Mouse (Mus musculus) lung, embryonic 15.5 days (tissue): ENCODE measurements at regions not wholly inside any gene's neighbourhood (a gene's known extent, or its start where the extent isn't known, plus 50 kb on each side); places are given as distances from the start of the nearest gene placed in this dataset.

ENCODE experiments used
- ATAC-seq: fragments of 200-750 bp; cut with Nextera tagmentation; 2 replicates; pipeline ENCODE4 v1.8.0; 2017; ENCODE audit warnings: moderate number of reproducible peaks, borderline replicate concordance; ENCODE audit not compliant: low FRiP score, low TSS enrichment; ENCODE audit errors: extremely low read depth
- H3K27ac ChIP-seq: fragments of 300-500 bp; sonication (generic); 2 replicates; pipeline ENCODE4 v1.5.1; 2015; ENCODE audit warnings: moderate library complexity, mild to moderate bottlenecking, inconsistent platforms
- H3K27me3 ChIP-seq: fragments of 300-500 bp; sonication (generic); 2 replicates; pipeline ENCODE4 v1.6.1; 2015; ENCODE audit warnings: inconsistent platforms
- H3K36me3 ChIP-seq: fragments of 300-500 bp; sonication (generic); 2 replicates; pipeline ENCODE4 v1.6.1; 2015; ENCODE audit warnings: inconsistent platforms
- H3K4me1 ChIP-seq: fragments of 300-500 bp; sonication (generic); 2 replicates; pipeline ENCODE4 v1.6.1; 2015; ENCODE audit warnings: inconsistent platforms
- H3K4me2 ChIP-seq: fragments of 300-500 bp; sonication (generic); 2 replicates; pipeline ENCODE4 v1.6.1; 2015; ENCODE audit warnings: inconsistent platforms, mild to moderate bottlenecking, moderate library complexity
- H3K4me3 ChIP-seq: fragments of 300-500 bp; sonication (generic); 2 replicates; pipeline ENCODE4 v1.5.1; 2015; ENCODE audit warnings: mild to moderate bottlenecking, inconsistent platforms
- H3K9ac ChIP-seq: fragments of 300-500 bp; sonication (generic); 2 replicates; pipeline ENCODE4 v1.6.1; 2015; ENCODE audit warnings: inconsistent platforms
- H3K9me3 ChIP-seq: fragments of 300-500 bp; sonication (generic); 2 replicates; pipeline ENCODE4 v1.6.1; 2016; ENCODE audit warnings: inconsistent platforms
- WGBS: fragments of 180-500 bp; shearing (Covaris S2); methylation state at CpG from one replicate; pipeline ENCODE4 v1.1.7; 2015; 5-methylcytosine and 5-hydroxymethylcytosine counted together

GRCm38 (mm10) chr15:88325108-88325507 lies 275.0 kb upstream of the Zdhhc25 start:
- ATAC-seq = no peak
- Histone ChIP-seq H3K9ac (no peak overlapping the region), H3K9me3 (no peaks in the 10 kb centered on the region), H3K4me2 (no peak overlapping the region), H3K27ac (no peak overlapping the region), H3K36me3 (no peaks in the 10 kb centered on the region), H3K27me3 (no peaks in the 10 kb centered on the region), H3K4me1 (no peaks in the 10 kb centered on the region), H3K4me3 (no peak overlapping the region)
- WGBS = 45% methylated on average over 6 of the region's 6 CpGs

- Histone ChIP-seq H3K9me3 (no peaks in the 10 kb centered on the region), H3K27ac (no peak overlapping the region), H3K36me3 (no peaks in the 10 kb centered on the region), H3K9ac (no peak overlapping the region), H3K4me1 (no peaks in the 10 kb centered on the region), H3K27me3 (no peaks in the 10 kb centered on the region), H3K4me3 (no peak overlapping the region), H3K4me2 (no peak overlapping the region)
- 85% methylated on average over 2 of the region's 2 CpGs for WGBS
- no peak for ATAC-seq
These were observed 246.9 kb upstream of the Zdhhc25 start for GRCm38 (mm10) chr15:88353206-88353605.

- 41% methylated on average over 12 of the region's 12 CpGs for WGBS
- Histone ChIP-seq H3K4me3 (no peak overlapping the region), H3K9ac (no peak overlapping the region), H3K27me3 (no peaks in the 10 kb centered on the region), H3K9me3 (no peaks in the 10 kb centered on the region), H3K27ac (no peak overlapping the region), H3K36me3 (no peaks in the 10 kb centered on the region), H3K4me2 (no peak overlapping the region), H3K4me1 (no peaks in the 10 kb centered on the region)
- ATAC-seq = no peak
These were observed 239.6 kb upstream of the Zdhhc25 start for GRCm38 (mm10) chr15:88360375-88361035.

- ATAC-seq = no peak
- no peaks in the 10 kb centered on the region for H3K9me3 ChIP-seq
- no peak overlapping the region for H3K4me2 ChIP-seq
- H3K27me3 ChIP-seq = no peaks in the 10 kb centered on the region
- no peak overlapping the region for H3K9ac ChIP-seq
- no peaks in the 10 kb centered on the region for H3K36me3 ChIP-seq
- no peak overlapping the region for H3K4me3 ChIP-seq
- no peaks in the 10 kb centered on the region for H3K4me1 ChIP-seq
- 63% methylated on average over 5 of the region's 5 CpGs for WGBS
- no peak overlapping the region for H3K27ac ChIP-seq
These were observed 238.8 kb upstream of the Zdhhc25 start for GRCm38 (mm10) chr15:88361351-88361750.

GRCm38 (mm10) chr15:88362966-88363365 lies 237.1 kb upstream of the Zdhhc25 start:
- Histone ChIP-seq H3K27ac (no peak overlapping the region), H3K4me3 (no peak overlapping the region), H3K9me3 (no peaks in the 10 kb centered on the region), H3K4me1 (no peaks in the 10 kb centered on the region), H3K9ac (no peak overlapping the region), H3K27me3 (no peaks in the 10 kb centered on the region), H3K36me3 (no peaks in the 10 kb centered on the region), H3K4me2 (no peak overlapping the region)
- 65% methylated on average over 6 of the region's 6 CpGs for WGBS
- no peak for ATAC-seq

GRCm38 (mm10) chr15:88370366-88370765 lies 229.7 kb upstream of the Zdhhc25 start:
- Histone ChIP-seq H3K9ac (no peak overlapping the region), H3K4me1 (no peaks in the 10 kb centered on the region), H3K4me2 (no peak overlapping the region), H3K27me3 (no peaks in the 10 kb centered on the region), H3K36me3 (no peaks in the 10 kb centered on the region), H3K4me3 (no peak overlapping the region), H3K27ac (no peak overlapping the region), H3K9me3 (no peaks in the 10 kb centered on the region)
- WGBS = 63% methylated on average over 5 of the region's 5 CpGs
- ATAC-seq = no peak

GRCm38 (mm10) chr15:88372039-88372438 lies 228.1 kb upstream of the Zdhhc25 start:
- ATAC-seq = no peak
- WGBS = 65% methylated on average over 8 of the region's 8 CpGs
- Histone ChIP-seq H3K4me2 (no peak overlapping the region), H3K27ac (no peak overlapping the region), H3K4me1 (no peaks in the 10 kb centered on the region), H3K9ac (no peak overlapping the region), H3K4me3 (no peak overlapping the region), H3K36me3 (no peaks in the 10 kb centered on the region), H3K27me3 (no peaks in the 10 kb centered on the region), H3K9me3 (no peaks in the 10 kb centered on the region)

GRCm38 (mm10) chr15:88373923-88374322 lies 226.2 kb upstream of the Zdhhc25 start:
- no peak overlapping the region for H3K27ac ChIP-seq
- no peak for ATAC-seq
- H3K4me2 ChIP-seq = no peak overlapping the region
- no peak overlapping the region for H3K4me3 ChIP-seq
- 50% methylated on average over 6 of the region's 6 CpGs for WGBS
- H3K4me1 ChIP-seq = no peaks in the 10 kb centered on the region
- H3K36me3 ChIP-seq = no peaks in the 10 kb centered on the region
- no peak overlapping the region for H3K9ac ChIP-seq
- H3K27me3 ChIP-seq = no peaks in the 10 kb centered on the region
- H3K9me3 ChIP-seq = no peaks in the 10 kb centered on the region

- WGBS = 68% methylated on average over 7 of the region's 7 CpGs
- no peak overlapping the region for H3K4me2 ChIP-seq
- H3K4me1 ChIP-seq = no peaks in the 10 kb centered on the region
- no peaks in the 10 kb centered on the region for H3K9me3 ChIP-seq
- no peak overlapping the region for H3K9ac ChIP-seq
- H3K4me3 ChIP-seq = no peak overlapping the region
- H3K36me3 ChIP-seq = no peaks in the 10 kb centered on the region
- no peaks in the 10 kb centered on the region; the same call in 1 of the 2 replicates for H3K27me3 ChIP-seq
- no peak for ATAC-seq
- H3K27ac ChIP-seq = no peak overlapping the region
These were observed 220.8 kb upstream of the Zdhhc25 start for GRCm38 (mm10) chr15:88379342-88379741.

- Histone ChIP-seq H3K36me3 (no peaks in the 10 kb centered on the region), H3K4me1 (no peaks in the 10 kb centered on the region)
- 28% methylated on average over 6 of the region's 6 CpGs for WGBS
These were observed 220.0 kb upstream of the Zdhhc25 start for GRCm38 (mm10) chr15:88379951-88380623.

GRCm38 (mm10) chr15:88381419-88381818 lies 218.7 kb upstream of the Zdhhc25 start:
- Histone ChIP-seq H3K27me3 (no peaks in the 10 kb centered on the region; the same call in 1 of the 2 replicates), H3K9me3 (no peaks in the 10 kb centered on the region), H3K4me3 (no peak overlapping the region), H3K27ac (no peak overlapping the region), H3K4me1 (no peaks in the 10 kb centered on the region), H3K9ac (no peak overlapping the region), H3K36me3 (no peaks in the 10 kb centered on the region), H3K4me2 (no peak overlapping the region)
- ATAC-seq = no peak
- 13% methylated on average over 10 of the region's 10 CpGs for WGBS

More at GRCm38 (mm10) chr15:88379951-88380623, 220.0 kb upstream of the Zdhhc25 start:
- Histone ChIP-seq H3K27me3 (no peaks in the 10 kb centered on the region; the same call in 1 of the 2 replicates), H3K4me2 (no peak overlapping the region), H3K4me3 (no peak overlapping the region), H3K9ac (no peak overlapping the region), H3K27ac (no peak overlapping the region), H3K9me3 (no peaks in the 10 kb centered on the region)
- no peak for ATAC-seq

GRCm38 (mm10) chr15:88385943-88386342 lies 214.2 kb upstream of the Zdhhc25 start:
- Histone ChIP-seq H3K27ac (no peak overlapping the region), H3K27me3 (no peaks in the 10 kb centered on the region; the same call in 1 of the 2 replicates), H3K4me3 (no peak overlapping the region), H3K36me3 (no peaks in the 10 kb centered on the region), H3K4me2 (no peak overlapping the region), H3K4me1 (no peaks in the 10 kb centered on the region), H3K9me3 (no peaks in the 10 kb centered on the region), H3K9ac (no peak overlapping the region)
- ATAC-seq = no peak
- 69% methylated on average over 2 of the region's 2 CpGs for WGBS
